Mouse (Mus musculus) heart, adult 11 months (tissue): Measurements from ENCODE around the gene Gpn3.
"Not testable (repeated sequence)": the region's sequence is repeated elsewhere in the genome, so short reads cannot be mapped to it uniquely, and the experiment has no call there.

Source experiments
- DNase-seq: peaks from one replicate; pipeline ENCODE4 v3.0.0; 2022

The Gpn3 gene

DNA sequence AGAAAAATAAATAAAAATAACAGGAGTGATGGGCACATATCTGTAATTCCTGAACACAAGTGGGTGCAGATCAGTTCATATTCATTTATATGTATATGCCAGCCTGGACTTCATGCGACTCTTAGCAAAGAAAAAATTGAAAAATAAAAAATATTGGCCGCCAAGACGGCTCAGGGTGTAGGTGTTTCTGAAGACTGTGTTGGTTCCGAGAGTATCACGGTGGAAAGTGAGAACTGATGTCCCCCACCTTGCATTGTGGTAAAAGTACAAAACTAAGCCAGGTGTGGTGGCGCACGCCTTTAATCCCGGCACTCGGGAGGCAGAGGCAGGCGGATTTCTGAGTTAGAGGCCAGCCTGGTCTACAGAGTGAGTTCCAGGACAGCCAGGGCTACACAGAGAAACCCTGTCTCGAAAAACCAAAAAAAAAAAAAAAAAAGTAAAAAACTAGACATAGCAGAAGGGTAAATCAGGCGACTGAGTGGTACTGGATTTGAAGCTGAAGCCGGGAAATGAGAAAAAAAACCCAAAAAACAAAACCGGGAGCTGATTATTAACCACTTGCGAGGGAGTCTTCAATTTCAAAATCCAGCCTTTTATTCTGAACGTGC is 19.6 kb downstream of the Gpn3 start:
- DNase-seq, result no peak

DNA sequence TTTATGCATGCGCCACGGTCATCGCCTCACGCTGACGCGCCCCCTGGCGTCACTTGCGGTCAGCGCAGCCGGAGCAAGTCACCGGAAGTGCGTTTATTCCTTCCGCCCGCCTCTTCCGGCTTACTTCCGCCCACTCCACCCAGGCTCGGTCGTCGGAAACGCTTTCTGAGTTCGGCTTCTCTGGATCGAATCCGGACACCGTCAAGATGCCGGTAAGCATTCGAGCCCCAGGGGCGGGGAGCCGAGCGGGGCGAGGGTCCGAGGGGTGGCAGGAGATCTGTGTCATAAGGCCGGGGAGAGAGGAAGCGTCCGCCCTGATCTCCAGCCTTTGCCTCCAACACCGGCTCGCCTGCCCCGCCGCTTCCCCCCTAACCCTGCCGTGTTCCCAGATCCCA is 20.1 kb downstream of the Gpn3 start, which contains the start of gene Arpc3:
Arpc3 (plus strand) TSS at position 93 of the 395 bp plus-strand sequence.
- peak; percentile 99 for DNase-seq

DNA sequence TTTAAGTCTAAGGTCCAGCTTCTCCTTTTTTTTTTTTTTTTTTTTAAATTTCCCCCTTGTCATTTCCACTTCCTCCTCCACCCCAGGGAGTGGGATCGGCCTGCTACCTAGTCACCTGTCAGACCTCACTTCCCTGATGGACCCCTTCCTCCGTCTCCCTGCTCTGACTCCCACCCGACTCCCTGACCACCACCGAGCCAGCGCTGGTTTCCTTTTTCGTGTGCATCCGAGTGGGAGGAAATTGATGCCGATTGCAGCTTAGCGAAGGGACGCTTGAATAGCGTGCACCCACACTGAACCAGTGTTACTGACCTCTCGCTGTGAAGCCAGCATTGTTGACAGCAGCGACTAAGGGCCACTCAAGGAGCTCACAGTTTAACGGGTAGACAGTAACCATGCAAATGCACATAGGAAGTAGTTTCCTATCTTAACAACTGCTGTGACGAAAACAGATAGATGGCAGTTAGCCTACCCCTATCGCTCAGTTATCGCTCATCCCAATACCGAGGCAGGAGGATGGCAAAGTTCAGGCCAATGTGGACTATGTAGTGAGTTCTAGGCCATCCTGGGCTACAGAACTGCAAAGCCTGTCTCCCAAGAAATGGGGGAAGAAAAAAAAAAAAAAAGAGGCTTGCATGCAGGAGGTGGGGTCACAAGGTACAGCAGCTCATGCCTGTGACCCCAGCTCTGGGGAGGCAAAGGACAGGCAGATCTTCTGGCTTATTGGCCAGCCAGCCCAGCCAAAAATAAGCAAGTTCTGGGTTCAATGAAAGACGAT is 20.7 kb downstream of the Gpn3 start:
- DNase-seq, result peak; percentile 96

DNA sequence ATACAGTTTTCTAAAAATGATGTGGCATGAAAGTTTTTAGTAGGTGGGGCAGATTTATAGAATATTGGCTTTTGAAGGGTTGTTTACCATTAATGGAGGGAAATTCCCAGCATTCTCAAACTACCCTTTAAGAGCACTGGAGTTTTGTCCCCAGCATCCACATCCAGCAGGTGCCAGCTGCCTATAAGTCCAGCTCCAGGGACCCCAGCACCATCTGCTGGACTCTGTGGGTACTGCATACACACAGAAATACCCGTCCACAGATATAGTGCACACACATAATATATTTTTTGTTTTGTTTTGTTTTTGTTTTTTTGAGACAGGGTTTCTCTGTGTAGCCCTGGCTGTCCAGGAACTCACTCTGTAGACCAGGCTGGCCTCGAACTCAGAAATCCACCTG is 22.2 kb downstream of the Gpn3 start:
- peak; percentile 93 for DNase-seq

DNA sequence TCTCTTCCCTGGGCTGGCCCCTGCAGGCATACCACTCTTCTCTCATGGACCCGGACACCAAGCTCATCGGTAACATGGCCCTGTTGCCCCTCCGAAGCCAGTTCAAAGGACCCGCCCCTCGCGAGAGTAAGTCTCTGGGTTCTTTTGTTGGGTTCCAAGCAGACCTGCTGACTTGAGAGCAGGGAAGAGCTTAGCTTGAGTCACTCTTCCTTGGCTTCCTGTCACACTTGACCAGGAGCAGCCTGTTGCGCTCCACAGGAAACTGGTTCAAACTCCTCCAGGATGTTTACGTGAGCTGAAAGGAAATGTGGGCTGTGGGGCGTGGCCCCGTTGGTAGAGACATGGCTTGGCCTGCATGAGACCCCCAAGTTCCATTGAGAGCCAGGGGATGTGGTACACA is 25.1 kb downstream of the Gpn3 start:
- peak; percentile 99 for DNase-seq

DNA sequence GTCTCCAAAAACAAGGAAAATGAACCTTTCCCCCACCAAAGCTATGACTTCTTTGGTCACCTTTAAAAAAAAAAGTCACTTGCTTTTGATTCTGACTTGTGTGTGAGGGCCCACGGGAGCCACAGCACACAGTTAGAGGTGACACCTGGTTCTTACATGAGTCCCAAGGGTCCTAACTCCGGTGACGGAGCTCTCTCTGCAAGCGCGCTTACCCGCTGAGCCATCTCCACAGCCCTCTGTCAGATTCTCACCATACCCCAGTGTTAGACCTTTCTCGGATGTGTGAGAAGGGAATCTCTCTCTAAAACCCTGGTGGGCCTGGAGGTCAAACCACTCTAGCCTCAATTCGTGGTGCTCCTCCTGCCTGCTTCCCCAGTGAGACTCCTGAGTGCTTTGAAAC is 25.8 kb downstream of the Gpn3 start:
- DNase-seq, result no peak

DNA sequence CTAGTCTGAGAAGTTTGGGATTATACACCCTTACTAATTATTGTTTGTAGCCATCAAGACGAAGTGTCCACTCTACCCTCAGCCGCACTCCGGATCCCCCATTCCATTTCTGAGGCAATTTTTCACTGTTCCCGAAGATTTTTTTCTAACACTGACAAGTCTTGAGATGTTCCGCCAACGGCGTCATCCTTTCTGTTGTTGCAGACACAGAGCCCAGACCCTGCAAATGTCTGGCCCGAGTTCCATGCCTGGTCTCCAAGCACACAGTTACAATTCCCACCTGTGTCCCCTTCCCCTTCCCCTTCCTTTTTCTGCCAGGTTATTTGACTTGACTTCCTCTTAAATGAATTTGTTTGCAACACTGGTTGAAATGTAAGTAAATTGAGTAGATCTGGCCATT is 28.2 kb downstream of the Gpn3 start:
- peak; percentile 96 for DNase-seq

DNA sequence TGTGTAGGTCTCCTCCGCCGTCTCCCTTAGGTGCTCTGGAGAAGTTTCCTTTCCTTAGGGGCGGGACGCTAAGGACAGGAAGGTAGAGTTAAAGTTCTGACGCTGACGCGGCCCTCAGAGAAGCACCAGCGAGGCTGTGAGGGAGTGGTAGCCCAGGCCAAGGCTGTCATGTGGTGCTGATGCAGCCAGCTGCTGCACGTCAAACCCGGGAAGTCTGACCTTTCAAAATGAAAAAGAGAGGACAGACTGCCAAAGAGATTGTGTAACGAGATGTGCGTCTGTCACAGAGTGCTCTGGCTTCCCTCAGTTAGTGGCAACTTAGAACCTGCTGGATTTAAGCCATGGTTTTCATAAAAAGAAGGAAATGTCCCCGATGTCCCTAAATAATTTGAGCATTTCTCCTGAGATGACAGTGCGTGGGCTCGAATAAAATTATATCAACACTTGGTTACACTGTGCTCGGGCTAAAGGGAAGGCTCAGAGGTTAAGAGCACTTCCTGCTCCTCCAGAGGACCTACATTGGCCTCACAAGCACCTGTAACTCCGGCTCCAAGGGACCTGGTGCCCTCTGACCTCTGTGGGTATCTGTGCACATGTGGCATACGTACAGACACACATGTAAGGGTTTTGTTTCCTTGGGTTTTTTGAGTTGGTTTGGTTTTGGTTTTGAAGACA is 29.1 kb downstream of the Gpn3 start:
- DNase-seq, result peak; percentile 99

DNA sequence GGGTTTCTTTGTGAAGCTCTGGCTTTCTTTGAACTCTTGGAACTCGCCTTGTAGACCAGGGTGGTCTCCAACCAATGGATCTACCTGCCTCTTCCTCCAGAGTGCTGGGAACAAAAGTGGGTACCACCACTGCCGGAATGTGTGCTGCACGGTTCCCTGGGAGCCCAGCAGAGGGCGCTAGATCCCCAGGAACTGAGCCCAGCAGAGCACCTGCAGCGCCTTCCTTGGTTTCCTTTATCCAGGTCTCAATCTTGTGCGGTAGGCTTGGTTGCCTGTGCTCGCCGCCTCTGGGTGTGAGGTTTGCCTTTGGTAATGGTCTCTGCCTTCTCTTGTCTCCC is 29.6 kb downstream of the Gpn3 start:
- peak; percentile 97 for DNase-seq

DNA sequence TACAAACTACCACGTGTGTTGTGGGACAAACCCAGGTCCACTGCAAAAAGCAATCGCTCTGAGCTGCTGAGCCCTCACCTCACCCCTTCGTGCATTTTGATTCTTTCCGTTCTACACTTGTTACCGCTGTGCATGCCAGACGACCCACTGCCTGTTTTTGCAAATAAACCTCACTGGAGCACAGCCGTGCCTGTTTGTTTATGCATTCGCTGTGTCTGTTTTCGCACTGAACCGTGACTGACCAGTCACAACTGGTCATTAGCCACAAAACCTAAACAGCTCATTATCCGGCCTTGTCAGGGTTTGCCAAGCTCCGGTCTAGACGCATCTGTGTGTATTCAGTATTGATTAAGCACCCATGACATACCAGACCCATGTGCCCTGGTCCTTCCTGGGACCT is 30.5 kb downstream of the Gpn3 start:
- DNase-seq, result peak; percentile 91

DNA sequence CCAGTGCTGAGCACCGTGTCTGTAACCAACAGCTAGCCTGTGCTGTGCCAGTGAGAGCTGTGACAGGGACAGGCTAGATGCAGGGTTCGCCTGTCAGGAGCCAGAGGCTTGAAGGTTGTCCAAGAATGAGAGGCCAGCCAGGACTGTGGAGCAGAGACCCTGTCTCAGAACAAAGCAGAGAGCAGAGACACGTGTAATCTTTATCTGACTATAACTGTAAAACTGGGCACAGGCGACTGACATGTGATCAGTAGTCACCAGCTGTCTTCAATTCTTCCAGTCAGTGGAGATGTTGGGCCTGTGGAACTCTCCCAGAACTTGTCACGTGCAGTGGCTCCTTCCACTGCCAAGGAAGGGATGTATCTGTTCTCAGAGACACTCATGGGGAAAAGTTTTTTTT is 31.1 kb downstream of the Gpn3 start:
- peak; percentile 99 for DNase-seq

DNA sequence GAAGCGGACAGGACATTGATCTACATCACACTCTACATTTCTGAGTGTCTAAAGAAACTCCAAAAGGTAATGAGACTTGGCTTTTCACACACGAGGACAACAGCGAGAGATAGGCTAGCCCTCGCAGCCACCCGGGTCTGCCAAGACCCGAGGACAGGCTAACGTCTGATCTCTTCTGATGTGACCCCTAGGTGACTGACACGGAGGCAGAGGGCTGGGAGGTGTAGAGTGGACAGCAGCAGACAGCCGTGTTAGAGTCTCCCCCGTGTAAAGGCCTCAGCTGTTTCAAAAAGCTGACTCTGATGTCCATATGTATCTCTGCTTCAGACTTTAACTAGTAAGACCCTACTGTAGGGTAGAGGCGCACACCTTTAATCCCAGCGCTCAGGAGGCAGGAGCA is 31.7 kb downstream of the Gpn3 start:
- DNase-seq, result peak; percentile 92

DNA sequence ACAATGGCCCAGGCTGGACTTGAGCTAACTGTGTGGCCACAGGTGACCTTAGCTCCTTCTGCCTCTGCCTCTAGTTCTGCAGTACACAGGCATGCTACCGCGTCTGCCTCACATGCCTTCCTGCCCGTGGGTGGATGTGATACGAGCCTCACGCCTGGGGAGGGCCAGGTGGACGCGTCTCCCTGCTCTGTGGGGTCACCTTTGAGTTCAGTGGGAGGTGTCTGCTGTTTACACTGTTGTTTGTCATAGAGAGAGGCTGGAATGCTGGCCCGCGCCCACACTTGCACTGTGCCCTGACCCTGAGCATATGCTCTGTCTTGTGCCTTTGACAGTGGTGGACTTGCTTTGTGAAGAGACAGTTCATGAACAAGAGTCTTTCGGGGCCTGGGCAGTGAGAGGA is 33.9 kb downstream of the Gpn3 start:
- DNase-seq, result no peak

DNA sequence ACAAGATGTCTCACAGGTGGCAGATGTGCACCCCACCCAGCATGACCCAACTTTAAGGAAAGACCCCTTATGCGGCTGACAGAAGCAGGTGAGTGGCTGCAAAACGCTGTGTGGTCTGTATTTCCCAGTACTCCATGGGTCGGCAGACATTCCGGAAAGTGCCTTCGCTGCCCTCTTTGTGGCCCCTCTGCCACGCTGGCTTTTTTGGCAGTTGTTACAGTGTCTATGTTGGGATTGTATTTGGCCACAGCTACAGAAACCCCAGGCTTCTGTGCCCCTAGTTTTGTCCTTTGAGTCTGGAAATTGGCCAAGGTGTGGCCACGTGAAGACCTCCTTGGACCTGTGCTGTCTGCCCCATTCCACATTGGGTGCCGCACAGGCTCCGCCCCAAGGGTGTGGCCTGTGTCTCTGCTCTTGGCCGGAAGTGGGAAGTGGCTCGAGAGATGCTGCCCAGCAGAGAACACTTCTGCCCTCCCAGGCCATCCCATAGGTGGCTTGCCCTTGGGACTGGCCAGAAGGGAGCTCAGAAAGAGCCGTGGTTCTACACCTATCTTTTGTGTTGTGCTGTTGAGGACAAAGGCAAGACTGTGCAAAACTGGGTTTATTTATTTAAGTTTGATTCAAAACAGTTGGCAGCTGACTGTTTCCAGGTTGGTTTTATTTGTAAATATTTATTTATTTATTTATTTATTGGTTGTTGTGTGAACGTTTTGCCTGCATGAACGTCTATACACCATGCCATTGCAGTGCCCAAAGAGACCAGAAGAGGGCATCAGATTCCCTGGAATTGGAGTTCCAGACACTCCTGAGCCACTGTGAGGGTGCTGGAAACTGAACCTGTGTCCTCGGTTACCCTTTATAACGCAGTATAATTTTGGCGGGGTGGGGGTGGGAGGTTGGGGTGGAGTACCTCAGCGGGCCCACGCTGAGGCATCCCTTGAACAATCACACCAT is 38.3 kb downstream of the Gpn3 start:
- peak; percentile 92 for DNase-seq

DNA sequence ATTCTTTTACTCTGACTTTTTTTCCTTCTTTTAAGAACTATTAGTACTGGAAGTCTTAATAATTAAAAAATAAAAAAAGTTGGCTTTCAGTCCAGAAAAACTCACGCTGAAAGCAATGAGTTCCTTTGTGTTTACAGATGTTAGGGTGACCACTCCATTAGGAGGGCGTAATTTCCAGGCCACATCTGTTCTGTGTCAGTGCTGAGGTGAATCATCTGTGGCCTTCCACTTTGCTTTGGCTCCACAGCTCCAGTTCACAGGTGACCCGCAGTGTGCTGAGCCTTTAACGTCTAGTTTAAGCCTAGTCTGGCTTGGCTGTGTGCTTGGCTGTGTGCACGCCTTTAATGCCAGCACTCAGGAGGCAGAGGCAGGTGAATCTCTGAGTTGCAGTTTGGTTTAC is 40.2 kb downstream of the Gpn3 start:
- DNase-seq, result peak; percentile 95

DNA sequence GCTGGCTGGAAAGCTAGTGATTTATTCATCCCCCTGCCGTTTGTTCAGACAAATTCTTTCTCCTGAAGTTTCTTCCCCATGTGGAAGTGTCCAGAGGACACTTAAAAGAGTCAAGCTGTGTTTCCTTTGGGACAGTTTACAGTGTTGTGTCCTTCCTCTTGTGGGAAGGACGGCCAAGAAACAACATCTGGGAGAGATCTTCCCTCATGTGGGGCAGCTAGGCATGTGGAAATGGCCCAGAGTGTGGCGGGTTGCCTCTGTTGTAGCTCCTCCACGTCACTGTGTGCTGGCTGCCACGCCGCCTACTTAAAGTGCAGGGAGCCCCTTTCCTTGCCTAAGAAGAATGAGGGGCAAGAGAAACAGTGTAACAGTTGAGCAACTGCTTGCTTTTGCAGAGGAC is 41.1 kb downstream of the Gpn3 start:
- DNase-seq, result peak; percentile 95

DNA sequence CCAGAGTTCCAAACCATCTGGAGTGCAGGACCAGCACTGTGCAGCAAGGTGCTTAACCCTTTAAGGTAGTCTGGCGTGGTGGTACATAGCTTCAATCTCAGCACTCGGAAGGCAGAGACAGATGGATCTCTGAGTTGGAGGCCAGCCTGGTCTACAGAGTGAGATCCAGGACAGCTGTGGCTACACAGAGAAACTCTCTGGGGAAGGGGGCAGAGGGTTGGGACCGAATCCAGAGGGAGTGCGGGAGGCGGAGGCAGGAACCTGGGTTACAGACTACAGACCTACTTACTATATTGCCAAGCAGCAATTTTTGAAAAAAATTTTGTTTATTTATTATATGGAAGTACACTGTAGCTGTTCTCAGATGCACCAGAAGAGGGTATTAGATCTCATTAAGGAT is 42.7 kb downstream of the Gpn3 start:
- peak; percentile 91 for DNase-seq

DNA sequence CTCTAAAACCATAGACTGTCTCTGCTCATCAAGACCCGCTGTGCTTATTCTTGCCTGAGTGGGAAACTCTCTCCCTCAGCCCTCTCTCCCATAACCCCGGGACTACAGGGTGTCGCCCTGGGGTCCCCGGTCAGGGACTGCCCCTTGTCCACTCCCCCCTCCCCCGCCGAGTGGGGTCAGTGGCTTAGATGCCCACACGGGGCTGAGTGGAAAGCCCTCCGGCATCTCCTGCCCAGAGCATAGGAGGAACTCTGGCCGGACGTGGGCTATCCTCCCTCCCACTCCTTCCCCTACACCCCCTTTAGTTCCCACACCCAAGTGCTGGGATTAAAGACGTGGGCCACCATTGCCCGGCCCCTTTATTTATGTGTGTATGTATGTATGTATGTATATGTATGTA is 43.8 kb downstream of the Gpn3 start:
- DNase-seq, result peak; percentile 87

DNA sequence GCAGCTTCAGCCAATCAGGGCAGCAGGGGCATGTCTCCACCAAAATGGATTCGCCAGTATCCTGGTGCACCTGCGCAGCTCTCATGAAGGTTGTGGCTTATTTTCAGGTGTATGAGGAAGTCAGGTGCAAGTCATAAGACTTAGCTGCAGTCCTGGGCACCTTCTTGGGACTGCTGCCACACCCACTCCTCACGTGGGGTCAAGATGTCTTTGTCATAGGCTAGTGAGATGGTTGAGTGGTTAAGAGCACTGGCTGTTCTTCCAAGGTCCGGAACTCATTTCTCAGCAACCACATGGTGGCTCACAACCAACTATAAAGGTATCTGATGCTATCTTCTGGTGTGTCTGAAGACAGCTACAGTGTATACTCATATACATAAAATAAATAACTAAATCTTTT is 49.0 kb downstream of the Gpn3 start:
- DNase-seq, result not testable (repeated sequence)

DNA sequence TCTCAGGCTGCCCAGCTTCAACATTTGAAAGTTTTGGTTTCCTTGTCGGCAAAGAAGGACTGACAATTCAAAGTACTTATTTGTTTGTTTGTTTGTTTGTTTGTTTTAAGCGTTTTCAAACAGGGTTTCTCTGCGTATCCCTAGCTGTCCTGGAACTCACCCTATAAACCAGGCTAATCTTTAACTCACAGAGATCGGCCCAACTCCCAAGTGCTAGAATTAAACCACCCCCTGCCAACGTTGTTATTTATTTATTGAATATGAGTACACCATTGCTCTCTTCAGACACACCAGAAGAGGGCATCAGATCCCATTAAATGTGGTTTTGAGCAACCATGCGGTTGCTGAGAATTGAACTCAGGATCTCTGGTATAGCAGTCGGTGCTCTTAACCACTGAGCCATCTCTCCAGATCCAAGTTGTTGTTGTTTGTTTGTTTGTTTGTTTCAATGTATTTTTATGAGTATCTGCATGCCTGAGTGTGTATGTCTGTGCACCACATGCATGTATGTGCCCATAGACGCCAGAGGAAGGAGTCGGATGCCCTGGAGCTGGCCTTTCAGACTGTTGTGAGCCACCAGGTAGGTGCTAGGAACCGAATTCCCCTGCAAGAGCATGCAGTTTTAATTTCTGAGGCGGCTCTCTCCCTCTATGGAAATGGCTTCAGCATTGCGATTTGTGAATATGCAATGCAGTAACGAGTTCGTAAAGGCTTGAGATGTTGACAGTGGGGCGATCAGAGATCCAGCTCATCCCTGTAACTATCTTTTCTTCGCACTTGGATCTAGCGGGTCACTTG is 49.8 kb downstream of the Gpn3 start, which contains the start of gene Anapc7:
Anapc7 (plus strand) TSS at position 423 of the 798 bp plus-strand sequence.
- no peak for DNase-seq

DNA sequence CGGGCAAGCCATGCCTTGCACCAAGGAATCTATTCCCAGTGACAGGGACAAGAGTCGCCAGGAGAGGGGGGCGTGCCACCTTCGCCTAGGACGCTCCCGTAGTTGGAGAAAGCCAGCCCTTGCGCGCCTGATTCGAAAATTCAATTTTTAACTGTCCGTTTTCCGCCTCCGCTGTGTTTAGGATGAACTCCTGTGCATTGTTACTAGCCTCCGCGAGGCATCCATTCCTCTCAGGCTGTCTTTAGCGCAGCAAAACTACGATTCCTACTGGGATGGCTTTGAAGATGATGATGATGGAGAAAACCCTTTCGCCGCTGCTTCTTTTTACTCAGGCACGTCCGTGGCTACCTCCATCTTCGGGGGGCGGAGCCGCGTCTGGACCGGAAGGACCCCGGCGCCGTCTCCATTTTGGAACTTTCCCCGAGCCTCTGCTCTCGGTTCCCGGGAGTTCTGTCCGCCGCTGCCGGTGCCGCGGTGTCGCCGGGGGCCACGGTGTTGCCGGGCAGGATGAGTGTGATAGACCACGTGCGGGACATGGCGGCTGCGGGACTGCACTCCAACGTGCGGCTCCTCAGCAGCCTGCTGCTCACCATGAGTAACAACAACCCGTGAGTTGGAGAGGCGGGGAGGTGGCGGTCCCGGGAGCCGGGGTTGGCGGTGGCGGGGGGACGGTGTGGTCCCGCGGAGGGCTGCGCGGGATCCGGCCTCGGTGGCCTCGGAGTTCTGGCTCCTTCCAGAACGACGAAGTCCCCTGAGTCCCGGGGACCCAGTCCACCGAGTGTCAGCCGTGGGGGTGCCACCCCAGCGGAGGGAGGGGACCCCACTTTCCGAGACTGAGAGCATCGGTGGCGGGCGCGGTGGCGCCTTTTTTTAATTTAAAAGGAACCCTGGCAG is 50.6 kb downstream of the Gpn3 start:
- peak; percentile 98 for DNase-seq
